Mouse (Mus musculus) activated CD4-positive, CD25-positive, alpha-beta regulatory T cell, adult 9 weeks (primary cell): ENCODE results near the gene Trim21. TPM values are rescaled to one million over a fixed set of nuclear protein-coding genes. Genes with fewer than 3 reads are reported as not detected.

Experiments
- polyA plus RNA-seq: library from polyadenylated mRNA; unstranded; fragments of 100-300 nt; shearing (Covaris generic); gene quantifications from one replicate; pipeline ENCODE4 v1.2.1, GENCODE M21; 2017

Trim21 gene
- 116 TPM for polyA plus RNA-seq

DNA sequence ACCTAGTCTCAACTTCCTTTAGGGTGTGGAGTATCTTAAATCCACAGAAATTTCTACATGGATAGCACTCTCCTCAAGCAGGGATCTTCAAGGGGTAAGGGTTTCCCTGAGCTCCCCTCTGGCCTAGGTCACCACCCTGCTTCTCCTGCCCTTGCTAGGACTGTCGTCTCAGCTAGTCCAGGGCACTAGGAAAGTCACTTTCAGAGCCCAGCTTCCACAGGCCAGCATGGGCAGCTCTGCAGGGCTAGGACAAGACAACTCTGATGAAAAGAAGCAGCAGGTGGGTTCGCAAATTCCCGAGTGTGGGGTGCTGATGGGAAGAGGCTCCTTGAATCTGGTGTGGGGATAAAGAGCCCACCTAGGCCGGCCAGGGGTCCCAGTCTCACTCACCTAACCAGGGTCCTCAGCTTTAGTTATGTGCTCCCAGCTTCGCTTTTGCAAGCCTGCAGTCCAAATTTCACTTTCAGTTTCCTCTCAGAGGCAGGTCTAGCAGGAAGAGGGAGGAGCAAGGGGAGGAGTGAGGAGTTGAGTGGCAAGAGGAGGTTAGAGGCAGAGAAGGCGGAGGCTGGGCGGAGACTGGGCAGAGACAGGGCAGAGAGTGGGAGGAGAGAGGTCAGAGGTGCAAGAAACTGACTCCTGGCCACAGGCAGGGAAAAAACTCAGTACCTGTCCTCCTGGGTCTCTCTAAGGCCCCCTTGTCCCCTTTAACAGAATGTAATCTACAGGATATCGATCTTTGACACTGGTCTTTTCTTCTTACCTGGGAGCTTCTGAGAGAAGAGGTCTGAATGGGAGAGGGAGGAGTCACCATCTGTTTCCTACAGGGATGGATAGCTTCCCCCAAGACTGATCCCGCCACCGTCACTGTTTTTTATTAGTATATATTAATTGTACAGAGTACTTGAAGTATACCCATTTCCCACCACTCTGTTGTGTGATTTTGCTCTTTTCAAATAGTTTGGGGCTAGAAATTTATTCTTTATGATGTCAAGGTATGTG is at the start of gene Trim21:
Gene Trim21 (minus strand): TSS at position 488 of the 999 bp plus-strand sequence.

DNA sequence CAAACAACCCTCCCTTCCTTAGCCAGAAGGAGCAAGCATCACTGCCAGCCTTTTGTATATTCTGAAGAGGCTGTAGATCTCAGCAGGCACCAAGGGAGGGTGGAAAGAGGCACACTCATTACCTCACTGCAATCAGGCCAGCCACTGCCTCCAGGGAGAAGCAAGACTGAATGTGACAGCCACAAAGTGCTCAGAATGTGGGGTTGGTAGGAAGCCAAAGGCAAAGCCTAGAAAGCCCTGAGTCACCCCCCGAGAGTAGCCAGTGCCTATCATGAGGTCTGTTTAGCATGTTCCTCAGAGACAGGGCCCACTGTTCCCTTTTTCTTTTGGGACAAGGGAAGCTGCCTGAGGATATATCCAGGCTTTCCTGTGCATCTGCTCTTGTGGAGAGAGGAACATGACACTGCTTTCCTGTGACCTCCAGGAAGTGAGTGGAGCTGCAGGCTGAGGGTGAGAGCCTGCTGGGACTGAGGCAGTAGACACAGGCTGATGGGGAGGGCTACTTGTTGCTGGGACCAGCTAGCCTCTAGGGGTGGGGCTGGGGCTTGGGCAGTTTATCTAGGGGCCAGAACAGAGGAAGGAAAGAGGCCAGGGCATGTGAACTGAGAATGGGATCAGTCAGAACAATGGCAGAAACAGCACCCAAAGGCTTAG is 32.2 kb upstream of the Trim21 start, which contains the start of gene Olfr552:
Gene Olfr552 (plus strand): TSS at position 393 of the 654 bp plus-strand sequence.

GRCm38 (mm10) chr7:102591786-102592185 is 26.5 kb upstream of the Trim21 start, which contains the start of gene Olfr551:
Gene Olfr551, minus strand, starts transcription at chr7:102591886.

GRCm38 (mm10) chr7:102571142-102571541 is 5.9 kb upstream of the Trim21 start, which contains the start of gene Olfr550:
Gene Olfr550, plus strand, starts transcription at chr7:102571442.

GRCm38 (mm10) chr7:102549570-102549969 is 15.7 kb downstream of the Trim21 start, which contains the start of gene Olfr549:
Gene Olfr549, plus strand, starts transcription at chr7:102549870.

GRCm38 (mm10) chr7:102540596-102540995 is 24.7 kb downstream of the Trim21 start, which contains the start of gene Olfr548-ps1:
Gene Olfr548-ps1, plus strand, starts transcription at chr7:102540896.

GRCm38 (mm10) chr7:102534449-102534848 is 30.8 kb downstream of the Trim21 start, which contains the start of gene Olfr547:
Gene Olfr547, plus strand, starts transcription at chr7:102534749.

Other genes starting within 250 kb of the Trim21 start
- 54.6 TPM for gene Rrm1, start 123.8 kb downstream of the Trim21 start, polyA plus RNA-seq
- gene Olfr543, start 83.8 kb downstream of the Trim21 start, polyA plus RNA-seq: not detected
- not detected for gene Olfr544, start 77.2 kb downstream of the Trim21 start, polyA plus RNA-seq
- 0.09 TPM for gene Olfr545, start 65.9 kb downstream of the Trim21 start, polyA plus RNA-seq
- not detected for gene Olfr547, start 30.7 kb downstream of the Trim21 start, polyA plus RNA-seq
- not detected for gene Olfr548-ps1, start 24.6 kb downstream of the Trim21 start, polyA plus RNA-seq
- gene Olfr549, start 15.6 kb downstream of the Trim21 start, polyA plus RNA-seq: not detected
- gene Olfr550, start 6.0 kb upstream of the Trim21 start, polyA plus RNA-seq: not detected
- gene Olfr551, start 26.4 kb upstream of the Trim21 start, polyA plus RNA-seq: not detected
- gene Olfr552, start 32.3 kb upstream of the Trim21 start, polyA plus RNA-seq: not detected
- not detected for gene Olfr553, start 52.7 kb upstream of the Trim21 start, polyA plus RNA-seq
- not detected for gene Olfr554, start 72.9 kb upstream of the Trim21 start, polyA plus RNA-seq
- not detected for gene Olfr555, start 93.3 kb upstream of the Trim21 start, polyA plus RNA-seq
- gene Olfr556, start 99.4 kb upstream of the Trim21 start, polyA plus RNA-seq: not detected
- gene Trim68, start 121.8 kb upstream of the Trim21 start, polyA plus RNA-seq: 17.4 TPM
- gene Olfr557, start 130.4 kb upstream of the Trim21 start, polyA plus RNA-seq: not detected
- gene Olfr558, start 136.7 kb upstream of the Trim21 start, polyA plus RNA-seq: not detected
- gene Olfr33, start 153.6 kb upstream of the Trim21 start, polyA plus RNA-seq: not detected
- not detected for gene Olfr559, start 162.0 kb upstream of the Trim21 start, polyA plus RNA-seq
- not detected for gene Olfr560, start 193.9 kb upstream of the Trim21 start, polyA plus RNA-seq
- gene Olfr78, start 194.0 kb upstream of the Trim21 start, polyA plus RNA-seq: not detected
- not detected for gene Olfr561, start 205.7 kb upstream of the Trim21 start, polyA plus RNA-seq
- gene Olfr564, start 238.0 kb upstream of the Trim21 start, polyA plus RNA-seq: not detected